Mouse (Mus musculus) adipocyte (in vitro differentiated cells): Measurements from ENCODE around the gene Plxnd1.

Source experiments
- DNase-seq: peaks from one replicate; pipeline ENCODE4 v3.0.0-alpha.2; 2016; ENCODE audit warnings: low spot score

The Plxnd1 gene

DNA sequence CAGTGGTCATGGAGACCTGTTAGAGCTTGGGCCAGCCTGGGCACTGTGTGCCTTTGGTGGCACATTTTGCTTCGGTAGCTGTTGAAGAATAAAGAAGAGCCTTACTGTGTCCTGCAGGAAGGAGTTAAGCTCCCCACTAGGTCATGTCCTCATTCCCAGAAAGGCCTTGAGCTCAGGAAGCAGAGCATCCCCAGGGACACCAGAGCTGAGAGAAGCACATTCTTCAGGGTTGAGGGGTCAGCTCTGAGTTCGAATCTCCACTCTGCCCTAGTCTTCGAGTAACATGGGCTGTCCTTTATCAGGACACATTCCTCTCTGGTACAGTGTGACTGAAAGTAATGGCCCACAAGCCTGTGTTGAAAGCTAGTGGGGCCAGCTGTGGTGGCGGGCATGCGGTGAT is 74.9 kb downstream of the Plxnd1 start:
- peak; percentile 61 for DNase-seq

DNA sequence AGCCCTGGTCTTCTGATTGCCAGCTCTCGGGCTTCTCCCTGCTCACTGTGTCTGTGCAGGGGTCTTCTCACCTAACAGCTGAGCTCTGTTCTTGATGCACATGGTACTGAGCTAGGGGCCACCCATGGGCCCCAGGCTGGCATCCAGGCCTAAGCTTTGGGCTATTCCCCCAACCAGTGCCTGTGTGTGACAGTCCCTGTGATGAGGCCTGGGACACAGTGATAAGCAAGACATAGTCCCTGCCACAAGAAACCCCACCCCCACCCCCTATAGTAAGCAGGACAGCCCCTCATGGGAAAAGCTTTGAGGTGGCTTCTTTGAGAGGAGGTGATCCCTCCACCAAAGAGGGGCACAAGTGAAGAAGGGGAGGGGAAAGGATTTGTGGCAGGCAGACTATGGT is 76.2 kb downstream of the Plxnd1 start:
- DNase-seq: no peak

DNA sequence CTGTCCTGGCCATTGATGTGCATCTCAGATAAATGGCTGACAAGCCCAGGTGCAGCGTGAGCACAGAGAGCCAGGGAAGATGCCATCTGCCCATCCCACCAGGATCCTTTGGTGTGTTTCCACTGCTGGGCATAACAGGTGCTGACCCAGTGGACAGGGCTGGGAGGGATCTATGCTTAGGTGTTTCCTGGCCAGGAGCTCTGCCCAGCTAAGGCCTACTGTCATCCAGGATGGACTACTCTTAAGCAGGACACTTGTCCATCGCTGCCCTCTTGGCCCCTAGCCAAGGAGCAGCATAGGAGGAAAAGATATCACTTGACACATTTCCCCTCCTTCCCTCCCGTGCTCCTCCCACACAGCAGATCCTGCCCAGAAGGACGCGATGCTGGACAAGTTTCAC is 78.2 kb downstream of the Plxnd1 start:
- DNase-seq: no peak

DNA sequence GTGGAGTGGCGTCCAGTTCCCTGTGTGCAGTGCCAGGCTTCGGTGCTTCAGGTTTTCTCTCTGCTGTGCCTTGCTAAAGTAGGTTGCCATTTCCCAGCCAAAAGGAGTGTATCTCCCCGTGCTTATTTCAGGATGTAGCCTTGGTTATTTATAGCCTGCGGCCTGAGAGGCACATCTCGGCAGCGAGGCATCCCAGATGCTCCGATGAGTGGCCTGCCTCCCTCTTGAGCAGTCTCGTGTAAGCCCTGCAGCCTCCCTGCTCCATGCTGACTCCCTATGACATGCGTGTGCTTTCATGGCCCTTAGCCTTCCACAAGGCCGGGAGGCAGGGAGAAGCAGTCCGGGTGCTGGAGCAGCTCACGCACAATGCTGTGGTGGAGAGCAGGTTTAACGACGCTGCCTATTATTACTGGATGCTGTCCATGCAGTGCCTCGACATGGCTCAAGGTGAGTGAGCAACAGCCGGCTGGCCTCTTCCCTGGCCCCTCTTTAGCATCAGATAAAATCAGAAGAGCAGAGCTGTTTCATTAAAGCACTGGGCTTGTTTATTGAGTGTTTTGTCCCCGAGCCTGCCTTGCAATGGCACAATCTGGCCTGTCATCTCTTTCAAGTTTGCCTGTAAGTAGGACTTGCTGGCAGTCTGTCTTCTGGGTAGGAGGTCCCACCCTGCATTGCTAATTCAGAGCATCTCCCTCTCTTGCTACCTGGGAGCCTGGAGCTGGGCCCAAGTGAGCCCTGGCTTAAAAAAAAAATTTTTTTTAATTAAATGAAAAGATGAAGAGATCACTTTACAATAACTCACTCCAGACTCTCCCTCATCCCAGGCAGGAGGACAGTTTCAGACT is 79.0 kb downstream of the Plxnd1 start:
- no peak for DNase-seq

DNA sequence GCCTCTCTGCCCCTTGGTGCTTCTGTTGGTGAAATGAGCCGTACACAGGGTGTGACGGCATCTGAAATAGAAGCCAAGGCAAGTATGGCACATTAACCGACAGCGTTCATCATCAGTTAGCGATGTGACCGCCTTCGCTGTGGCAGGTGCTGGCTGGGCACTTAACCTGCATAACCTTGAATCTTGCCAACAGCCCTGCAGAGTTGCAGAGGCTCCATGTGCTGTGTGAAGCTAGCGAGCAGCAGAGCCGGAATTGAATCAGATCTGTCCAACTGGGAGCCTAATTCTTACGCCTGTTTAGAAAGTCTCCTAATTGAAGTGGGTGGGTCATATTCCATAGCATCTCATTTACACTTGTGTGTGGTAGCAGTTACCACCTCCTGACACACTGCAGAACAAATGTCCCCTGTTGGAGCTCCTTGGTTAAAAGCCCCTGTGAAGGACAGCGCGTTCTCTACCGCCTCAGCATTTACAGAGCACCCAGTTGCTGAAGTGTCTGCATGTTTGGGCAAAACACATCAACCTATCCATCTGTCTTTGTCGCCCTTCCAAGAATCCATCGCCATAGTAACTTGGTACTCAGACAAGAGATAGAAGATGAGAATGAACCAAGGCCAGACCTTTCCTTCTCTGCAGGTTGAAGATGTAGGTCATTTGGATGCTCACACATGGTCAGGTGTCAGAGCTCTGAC is 80.1 kb downstream of the Plxnd1 start:
- no peak for DNase-seq

DNA sequence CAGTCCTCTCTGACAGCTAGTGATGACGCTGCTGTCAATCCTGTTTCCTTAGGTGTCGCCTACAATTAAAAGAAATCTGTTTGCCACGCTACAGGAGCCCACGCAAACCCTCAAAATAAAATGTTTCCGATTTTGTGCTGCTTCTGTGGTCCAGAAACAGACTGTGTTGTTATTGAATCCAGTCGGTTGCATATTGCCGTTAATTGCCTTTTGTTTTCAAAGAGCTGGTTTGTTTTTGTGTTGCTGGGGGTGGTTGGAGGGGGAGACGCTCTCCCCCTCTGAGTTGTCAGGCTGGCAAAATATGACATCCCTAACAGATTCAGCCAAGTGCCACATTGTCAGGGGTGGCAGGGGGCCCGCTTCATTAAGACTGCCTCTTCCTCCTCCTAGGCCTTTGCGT is 81.3 kb downstream of the Plxnd1 start:
- DNase-seq: no peak

DNA sequence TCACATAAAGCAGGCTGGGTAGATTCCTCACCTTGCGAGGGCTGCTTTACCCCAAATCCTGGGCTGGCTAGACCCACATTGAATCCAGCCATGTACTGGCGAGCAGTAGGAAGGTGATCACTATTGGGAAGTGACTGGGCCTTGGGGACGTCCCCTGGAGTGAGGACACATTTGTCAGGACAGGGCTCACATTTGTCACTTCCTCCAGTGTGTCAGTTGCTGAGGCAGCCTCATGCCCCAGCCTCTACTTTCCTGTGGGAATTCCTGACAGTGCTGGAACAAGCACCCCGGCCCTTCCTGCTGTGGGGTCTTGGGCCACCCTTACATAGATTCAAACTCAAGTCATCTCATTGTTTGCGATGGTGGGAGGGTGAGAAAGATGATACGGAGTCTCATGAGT is 83.0 kb downstream of the Plxnd1 start:
- no peak for DNase-seq

DNA sequence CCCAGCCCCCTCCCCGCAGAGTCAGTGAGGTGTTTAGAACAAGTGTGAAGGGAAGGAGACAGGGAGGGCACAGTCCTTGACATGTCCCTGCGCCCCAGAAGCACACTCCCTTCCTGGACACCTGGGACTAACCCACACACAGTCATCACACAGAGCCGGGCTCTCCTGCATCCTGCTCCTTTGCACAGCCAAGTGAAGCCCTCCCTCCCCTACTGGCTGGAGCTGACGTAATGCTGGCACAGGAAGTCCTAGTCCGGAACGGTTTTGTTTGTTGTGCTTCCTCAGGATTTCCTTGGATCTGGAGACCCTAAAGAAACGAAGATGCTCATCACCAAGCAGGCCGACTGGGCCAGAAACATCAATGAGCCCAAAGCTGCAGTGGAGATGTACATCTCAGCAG is 84.9 kb downstream of the Plxnd1 start:
- DNase-seq: no peak

DNA sequence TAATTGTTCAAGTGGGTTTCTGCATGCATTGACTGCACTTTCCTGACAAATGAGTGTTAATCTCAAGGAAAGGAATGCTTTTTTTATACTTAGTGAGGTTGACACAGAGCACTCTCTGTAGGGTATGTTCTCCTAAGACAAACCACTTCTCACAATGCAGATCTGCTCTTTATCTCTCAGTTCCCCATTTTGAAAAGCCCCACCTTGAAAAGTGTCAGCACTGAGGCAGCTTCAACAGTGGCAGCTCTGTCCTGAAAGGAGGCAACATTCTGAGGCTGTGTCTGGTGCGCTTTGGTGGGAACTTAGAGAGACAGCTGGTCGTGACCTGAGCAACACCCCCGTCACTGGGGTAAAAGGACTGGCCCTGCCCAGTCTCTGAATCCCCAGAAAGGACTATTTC is 85.8 kb downstream of the Plxnd1 start:
- DNase-seq: no peak

DNA sequence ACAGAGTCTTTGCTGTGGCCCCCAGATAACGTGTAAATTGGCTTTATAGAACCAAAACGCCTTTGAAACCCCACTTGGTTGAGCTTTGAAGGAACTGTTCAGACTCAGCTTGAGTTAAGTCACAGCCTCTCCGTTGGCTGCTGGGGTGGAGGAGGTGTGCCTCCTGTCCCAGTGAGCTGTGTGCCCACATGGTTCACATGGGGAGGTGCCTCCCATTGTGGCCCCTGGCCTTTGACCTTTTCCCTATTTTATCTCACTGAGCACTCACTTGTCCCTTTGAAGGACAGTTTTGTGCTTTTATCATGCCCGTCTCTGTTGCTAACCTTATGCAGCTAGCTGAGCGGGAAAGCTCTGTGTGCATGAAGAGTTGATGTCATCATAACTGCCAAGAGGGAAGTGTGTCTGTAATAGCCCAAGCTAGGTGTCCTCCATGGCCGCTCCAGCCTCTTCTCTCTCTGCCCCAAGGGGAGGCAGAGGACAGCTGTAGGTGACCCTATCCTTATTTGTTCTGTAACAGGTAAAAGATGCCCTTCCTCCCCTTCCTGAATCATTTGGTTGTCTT is 86.3 kb downstream of the Plxnd1 start:
- DNase-seq: no peak

DNA sequence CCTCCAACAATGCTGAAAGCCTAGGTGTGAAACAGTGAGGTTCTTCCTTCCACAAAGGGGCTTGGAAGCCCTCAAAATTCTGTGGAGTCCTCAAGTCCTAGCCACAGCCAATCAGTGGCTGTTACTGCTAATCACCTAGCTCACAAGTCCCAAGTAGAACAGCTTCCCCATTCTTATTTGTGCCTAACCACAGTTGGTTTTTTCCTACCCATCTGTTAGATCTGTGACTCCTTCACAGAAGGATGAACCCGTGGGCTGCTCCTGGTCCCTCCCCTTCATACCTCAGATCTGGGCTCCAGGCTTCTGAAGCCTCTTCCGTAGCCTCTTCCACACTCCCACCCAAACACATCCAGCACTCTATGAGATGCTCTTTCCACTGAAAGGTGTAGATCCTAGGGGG is 87.9 kb downstream of the Plxnd1 start:
- no peak for DNase-seq

DNA sequence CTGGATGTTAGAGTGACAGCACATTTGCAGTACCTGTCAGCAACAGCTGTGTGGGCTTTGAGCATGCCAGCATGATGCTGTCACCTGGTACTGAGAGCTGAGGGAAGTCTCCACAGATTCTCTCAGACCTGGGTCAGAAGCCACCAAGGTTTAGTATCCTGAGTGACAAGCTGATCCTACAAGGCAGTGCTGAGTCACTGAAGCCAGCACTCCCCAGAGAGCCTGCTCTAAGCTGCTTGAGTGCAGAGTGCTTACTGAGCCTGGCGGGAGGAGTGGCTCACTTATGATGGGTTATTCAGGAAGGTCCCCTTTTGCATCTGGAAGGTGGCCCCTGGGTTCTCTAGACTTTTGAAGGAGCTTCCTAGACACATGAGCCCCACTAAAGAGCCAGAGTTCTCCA is 88.3 kb downstream of the Plxnd1 start:
- DNase-seq: no peak

DNA sequence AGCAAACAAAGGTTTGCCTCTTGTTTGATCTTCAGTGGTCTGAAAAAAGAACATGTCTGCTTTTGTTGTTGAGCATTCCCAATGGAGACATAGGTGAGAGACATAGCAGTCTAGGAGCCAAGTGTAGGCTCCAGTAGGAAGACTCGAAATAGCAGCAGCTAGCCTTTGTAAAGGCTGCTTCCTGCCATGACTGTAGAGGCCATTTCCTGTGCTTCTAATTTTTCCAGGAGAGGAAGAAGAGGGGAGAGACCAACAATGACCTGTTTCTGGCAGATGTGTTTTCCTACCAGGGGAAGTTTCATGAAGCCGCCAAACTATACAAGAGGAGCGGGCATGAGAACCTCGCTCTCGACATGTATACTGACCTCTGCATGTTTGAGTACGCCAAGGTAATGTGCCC is 89.2 kb downstream of the Plxnd1 start:
- DNase-seq: no peak
